Mouse (Mus musculus) frontal cortex, postnatal 14 days (tissue): ENCODE data around the gene Flrt2.

Source experiments
- DNase-seq, 2 experiments: peaks; one replicate each; pipeline ENCODE4 v3.0.0; 2022; ENCODE audit warnings: low spot score in 2 of 2

Gene Flrt2

DNA sequence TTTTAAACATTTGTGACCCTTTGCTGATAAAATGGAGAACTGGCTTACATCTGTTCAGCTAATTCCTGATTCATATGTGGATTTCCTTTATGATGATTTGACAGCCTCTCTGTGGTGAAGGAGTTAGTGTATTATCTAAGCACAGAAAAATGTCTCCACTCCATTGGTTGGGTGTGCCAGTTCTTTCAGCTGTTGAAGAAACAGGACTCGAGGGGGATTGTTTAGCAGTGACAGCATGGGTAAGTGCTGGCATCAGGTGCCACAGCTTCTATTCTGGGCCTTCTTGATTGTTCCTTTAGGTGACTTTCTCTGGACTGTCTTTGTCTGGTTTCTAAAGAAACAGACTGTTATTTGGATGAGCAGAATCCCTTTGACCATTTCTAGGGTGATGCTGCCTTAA, 42.0 kb downstream of the Flrt2 start:
- no peak for DNase-seq

DNA sequence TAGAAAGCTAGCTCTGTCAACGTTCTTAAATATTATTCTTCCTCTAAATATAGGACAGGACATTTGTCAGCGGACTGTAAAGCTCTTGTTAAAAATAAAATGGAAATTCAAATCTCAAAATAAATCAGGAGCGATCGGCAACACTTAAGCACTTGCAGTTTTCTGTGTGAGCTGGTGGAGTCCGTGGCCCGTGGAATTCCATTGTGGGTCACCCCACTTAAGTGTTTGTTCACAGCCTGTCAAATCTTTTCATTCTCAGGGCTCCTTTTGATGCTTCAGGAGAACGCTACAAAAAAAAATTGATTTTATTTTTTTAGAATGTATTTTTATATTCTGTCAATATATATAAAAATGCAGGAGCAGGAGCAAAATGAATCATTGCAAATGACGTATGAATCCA, 45.5 kb downstream of the Flrt2 start:
- no peak for DNase-seq

DNA sequence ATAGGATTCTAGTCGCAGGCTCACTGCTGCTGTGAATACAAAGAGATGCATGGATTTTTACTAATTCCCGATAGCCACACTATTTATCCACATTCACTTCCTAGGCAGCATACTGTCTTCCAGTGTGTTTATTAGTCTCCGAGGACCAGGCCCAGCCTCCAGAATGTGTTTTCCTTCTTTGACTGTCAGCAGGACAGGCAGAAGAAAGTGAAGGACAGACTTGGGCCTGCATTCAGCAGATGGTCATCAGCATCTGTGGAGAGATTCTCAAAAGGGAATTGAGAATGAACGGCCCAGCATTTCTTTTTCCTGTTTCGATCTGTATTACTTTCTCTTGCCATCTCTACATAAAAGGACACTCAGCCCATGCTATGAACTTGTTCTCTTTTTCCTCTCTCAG, 46.0 kb downstream of the Flrt2 start:
- no peak for DNase-seq

DNA sequence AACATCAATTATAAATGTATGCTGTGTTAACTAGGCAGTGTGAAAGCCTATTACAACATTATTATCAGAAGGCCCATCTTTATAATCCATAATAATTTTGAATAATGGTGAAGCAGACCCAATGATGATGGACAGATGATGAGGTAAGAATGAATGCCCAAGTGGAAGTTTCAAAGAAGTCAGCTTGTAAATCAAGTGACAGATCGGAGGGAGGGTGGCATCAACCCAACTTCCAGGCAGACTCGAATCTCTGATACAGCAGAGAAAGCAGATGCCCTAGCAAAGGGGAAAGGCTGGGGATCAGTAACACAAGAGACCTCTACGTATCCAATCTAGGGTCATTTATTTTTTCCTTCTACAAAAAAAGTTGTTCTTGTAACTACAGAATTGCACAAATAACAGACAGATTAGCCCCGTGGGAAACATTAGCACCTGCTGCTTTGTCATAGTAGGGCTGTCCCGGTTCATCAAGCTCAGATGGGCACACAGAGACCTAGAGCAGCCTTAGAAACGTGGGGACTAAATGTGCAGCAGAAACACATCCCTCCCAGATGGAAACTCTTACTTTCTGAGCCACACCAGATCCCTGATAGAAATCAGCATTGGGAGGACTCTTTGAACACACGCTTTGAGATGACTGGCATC, 46.6 kb downstream of the Flrt2 start:
- no peak for DNase-seq

DNA sequence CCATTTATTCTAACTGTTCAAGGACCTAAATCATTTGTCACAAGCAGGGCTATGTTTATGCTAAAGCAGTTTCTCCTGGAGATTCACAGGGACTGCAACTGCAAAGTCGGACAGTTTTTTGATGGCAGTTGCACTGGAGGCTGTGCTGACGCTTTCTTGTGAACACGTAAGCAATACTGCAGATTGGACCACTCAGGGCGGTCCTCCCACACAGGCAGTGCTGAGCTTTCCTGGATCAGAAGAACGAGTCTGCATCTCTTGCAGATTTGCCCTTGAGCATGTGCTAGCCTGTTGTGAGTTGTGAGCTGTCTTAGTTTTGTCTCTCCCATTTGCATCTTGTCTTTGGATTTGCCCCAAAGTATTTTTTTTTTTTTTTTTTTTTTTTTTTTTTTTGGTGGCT, 47.7 kb downstream of the Flrt2 start:
- DNase-seq, result no peak

DNA sequence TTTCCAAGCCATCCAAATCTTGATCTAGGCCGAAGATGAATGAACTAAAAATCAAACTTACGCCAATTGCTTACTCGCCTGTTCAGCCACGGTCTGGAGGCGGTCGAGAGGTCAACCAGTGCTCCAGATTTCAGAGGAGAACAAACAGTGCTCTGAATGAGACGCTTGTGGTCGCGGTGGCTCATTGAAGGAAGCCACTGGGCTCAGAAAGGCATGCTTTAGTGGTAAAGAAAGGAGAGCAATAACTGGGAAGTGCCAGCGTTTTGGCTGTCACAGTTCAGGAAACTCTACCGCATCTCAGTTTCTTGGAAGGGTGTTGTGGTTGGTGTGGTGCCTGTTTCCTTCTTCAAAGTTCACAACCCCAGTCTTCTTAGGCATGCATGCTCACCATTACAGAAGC, 49.3 kb downstream of the Flrt2 start:
- no peak for DNase-seq

DNA sequence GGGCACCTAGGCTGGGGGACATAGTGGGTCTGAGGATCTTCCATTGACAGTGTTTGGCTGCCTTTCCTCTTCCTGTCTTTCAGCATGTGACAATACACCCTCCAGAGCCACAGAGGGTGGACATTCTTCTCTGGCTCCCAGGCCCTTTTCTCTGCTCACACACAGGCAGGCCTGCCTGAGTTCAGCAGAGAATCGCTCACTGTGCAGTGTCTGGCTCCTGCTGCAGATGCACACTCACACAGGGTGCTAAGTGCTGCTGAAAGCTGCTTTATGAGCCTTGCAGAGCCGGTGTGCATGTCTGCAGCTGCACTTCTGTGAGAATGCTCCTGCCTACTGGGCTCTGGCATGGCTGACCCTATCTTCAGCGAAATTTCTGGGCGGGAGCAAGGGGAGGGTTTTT, 52.3 kb downstream of the Flrt2 start:
- DNase-seq, result no peak

DNA sequence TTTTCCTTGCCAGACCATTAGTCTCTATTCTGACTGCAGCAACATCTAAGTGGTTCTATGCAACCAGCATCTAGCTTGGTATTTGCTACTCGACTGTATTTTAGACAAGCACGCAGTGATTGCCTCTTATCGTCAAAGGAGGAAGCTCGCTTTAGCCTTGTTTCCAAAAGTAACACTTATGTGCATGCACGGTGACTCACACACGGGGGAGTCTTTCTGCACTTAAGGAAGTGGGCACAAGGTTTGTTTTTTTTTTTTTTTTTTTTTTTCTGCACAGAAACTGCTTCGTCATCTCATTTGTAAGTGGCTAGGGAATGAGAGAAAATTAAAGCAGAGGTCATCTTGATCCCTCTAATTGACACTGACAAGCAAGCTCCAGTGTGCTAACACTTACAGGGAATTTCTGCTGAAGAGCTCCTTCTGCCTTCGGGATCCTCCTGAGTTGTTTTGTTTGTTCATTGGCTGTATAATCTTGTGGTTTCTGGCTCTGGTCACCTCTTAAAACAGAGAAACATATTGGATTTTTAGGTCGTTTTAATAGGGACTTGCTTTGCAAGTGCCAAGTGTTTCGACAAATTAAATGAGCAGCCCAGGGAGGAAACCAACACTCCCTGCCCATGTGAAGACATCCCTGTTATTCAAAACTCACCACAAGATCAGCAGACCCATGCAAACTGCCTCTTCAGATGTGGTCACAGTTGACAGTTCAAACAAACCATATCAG, 55.0 kb downstream of the Flrt2 start:
- DNase-seq, result no peak

DNA sequence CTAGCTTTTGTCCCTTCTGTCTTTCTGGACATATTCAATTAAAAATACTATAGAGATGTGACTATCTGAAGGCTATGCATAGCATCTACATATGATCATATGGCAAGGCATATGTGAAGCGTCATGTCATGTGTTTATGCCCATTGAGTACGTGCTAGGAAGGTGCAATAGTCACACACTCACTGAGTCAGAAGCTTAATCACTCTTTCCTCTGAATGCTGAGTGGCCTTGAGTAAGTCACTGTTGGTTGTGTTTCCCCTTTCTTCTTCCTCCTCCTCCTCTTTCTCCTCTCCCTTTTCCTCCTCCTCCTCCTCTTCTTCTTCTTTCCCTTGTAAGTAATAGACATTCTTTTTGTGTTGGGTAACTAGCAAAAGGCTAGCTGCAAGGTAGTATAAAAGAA, 56.7 kb downstream of the Flrt2 start:
- no peak for DNase-seq

DNA sequence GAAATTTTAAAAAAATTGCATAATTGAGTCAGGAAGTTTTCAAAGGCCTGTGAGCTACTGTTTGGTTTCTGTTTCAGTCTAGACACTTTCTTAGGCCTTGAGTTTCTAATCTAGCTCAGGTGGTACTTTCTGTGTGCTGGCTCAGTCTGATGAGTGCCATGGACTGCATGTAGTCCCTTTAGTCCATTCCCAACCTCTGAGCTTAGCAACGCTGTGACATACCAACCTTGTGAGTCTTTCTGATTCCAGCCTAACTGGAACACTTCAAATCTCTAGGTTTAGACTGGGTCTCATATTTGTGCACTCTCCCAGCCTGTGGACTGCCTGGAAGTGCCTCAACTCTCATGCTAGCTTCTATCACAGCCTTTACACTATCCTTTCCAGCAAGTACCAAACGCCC, 57.2 kb downstream of the Flrt2 start:
- DNase-seq, result no peak

DNA sequence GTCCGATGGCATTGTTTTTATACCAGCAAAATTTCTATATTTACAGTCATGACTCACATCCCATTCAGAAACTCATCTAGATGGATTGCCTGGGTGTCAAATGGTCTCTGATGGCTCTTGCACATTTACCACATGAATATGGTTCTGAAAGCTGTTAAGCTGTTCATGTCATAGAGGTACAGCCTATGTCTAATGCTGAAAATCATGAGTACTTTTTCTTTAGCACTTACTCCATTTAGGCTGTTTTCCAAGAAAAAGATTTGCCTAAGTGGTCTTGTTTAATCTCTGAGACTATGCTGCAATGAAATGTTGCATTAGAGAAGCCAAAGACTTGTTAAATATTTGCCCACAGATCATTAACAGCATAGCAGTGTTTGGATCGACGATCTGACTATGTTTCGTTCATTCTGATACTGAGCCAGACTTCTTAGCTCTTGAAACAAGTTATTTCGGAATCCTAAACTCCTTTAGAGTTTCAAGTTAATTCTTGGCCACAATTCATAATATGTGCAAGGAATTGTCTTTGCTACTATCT, 67.3 kb downstream of the Flrt2 start:
- DNase-seq, result no peak

DNA sequence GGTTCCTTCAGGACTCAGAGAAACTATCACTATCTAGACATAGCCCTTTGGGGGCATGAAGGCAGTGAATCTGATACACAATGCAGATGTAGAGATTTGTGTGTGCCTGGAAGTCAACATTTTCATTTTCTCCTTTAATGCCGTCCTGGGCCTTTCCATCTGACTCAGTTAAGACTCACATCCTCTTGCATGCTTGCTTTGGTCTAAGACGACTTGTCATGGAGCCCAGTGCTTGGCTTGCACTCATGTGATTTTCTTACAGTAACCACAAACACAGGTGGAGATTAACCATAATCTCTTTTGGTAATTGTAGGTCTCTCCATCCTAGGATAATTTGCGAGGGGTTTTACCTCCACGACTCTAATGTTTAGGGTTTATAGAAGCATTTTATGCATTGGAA, 73.2 kb downstream of the Flrt2 start:
- no peak for DNase-seq

DNA sequence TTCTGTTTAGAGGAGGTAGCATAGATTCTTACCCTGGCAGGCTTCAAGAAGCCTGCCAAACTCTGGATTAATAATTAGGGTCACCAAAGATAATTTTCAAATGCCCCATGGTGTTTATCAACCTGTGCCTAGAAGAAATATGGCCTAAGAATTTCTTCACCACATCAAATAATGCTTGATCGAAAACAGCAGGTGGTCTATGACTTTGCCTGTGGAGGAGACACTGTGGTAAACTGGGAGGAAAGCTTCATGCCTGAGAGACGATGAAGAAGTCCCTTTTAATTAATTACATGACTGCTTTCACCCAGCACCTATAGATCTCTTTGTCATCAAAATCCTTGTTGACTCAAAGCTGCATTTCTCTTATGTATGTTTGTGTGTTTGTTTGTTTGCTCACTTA, 77.0 kb downstream of the Flrt2 start:
- DNase-seq, result no peak

DNA sequence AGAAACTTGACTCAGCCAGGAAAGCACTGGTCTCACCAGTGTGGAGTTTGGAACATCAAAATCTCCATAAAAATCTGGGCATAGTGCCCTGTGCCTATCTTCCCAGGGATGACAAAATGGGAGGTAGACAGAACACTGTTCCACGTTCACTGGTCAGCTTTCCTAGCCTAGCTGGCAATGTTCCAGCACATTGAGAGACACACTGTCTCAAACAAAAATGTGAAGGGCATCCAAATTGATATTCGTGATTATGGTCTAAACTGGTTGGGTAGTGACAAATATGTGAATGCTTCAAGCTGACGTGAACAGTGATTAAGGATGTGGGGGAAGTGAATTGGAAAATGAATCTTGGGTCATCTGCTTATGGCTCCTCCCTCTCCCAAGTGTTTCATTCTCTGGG, 78.2 kb downstream of the Flrt2 start:
- no peak for DNase-seq

DNA sequence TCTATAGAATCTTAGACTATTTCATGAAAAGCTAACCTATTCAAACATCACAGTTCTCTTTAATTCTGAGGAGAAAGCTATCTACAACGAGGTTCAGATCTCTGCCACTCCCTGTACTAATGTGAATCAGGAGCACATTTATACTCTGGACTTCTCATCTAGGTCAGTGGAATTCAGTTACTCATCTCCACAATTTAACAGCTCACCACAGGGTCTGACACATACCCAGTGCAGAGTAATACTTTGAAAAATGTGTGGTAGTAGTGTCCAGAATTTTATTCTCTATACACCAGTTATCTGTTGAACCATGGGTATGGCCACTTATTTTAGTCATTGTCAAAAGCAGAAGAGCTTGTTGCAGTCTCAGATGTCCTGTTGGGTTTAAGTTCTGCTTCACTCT, 98.1 kb downstream of the Flrt2 start:
- no peak for DNase-seq

DNA sequence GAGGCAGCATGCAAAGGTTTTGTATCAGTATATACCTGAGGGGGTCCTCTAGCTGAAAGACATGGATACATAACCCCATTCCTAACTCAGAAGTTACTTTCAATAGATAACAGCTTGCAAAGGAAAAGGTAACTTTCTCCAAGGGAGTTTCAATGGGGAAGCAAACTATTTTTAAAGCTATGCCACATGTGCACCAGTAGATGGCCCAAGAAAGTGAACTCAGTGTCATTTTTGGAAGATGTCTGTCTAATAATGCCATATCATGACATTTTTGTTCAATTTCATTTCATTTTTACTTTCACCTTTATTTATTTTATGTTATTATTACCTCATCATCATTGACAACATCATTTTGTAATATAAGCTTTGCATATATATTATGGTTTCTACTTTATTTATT, 124.6 kb downstream of the Flrt2 start:
- DNase-seq, result no peak
